Mouse (Mus musculus) limb, embryonic 10.5 days (tissue): ENCODE results near the gene Arhgap19. TPM values are rescaled to one million over a fixed set of nuclear protein-coding genes. Genes with fewer than 3 reads are reported as not detected.

Source experiments
- DNase-seq: peaks from one replicate; pipeline ENCODE4 v3.0.0-alpha.2; 2017; ENCODE audit warnings: low spot score
- H3K27ac ChIP-seq: fragments of 300-500 bp; sonication (generic); 2 replicates; pipeline ENCODE4 v1.5.1; 2016; ENCODE audit warnings: mild to moderate bottlenecking
- H3K27me3 ChIP-seq: fragments of 300-500 bp; sonication (generic); 2 replicates; pipeline ENCODE4 v1.6.1; 2016; ENCODE audit warnings: low read depth, mild to moderate bottlenecking; ENCODE audit not compliant: poor library complexity, severe bottlenecking
- H3K36me3 ChIP-seq: fragments of 300-500 bp; sonication (generic); 2 replicates; pipeline ENCODE4 v1.6.1; 2016; ENCODE audit warnings: mild to moderate bottlenecking, moderate library complexity
- H3K4me1 ChIP-seq: fragments of 300-500 bp; sonication (generic); 2 replicates; pipeline ENCODE4 v1.6.1; 2016
- H3K4me3 ChIP-seq: fragments of 300-500 bp; sonication (generic); 2 replicates; pipeline ENCODE4 v1.5.1; 2016; ENCODE audit warnings: mild to moderate bottlenecking, moderate library complexity
- H3K9me3 ChIP-seq: fragments of 300-500 bp; sonication (generic); replicated peaks from 2 replicates; pipeline ENCODE4 v1.6.1; 2016; ENCODE audit warnings: mild to moderate bottlenecking
- WGBS: fragments of 180-500 bp; shearing (Covaris S2); methylation state at CpG from one replicate; pipeline ENCODE4 v1.1.7; 2016; 5-methylcytosine and 5-hydroxymethylcytosine counted together
- polyA plus RNA-seq: library from polyadenylated mRNA; unstranded; fragments of >200 nt; fragmentation: Nextera tagmentation; extraction: Ambion mirVana; gene quantifications from 2 replicates; pipeline ENCODE4 v1.2.1, GENCODE M21; 2016

Gene Arhgap19
- polyA plus RNA-seq, 1 experiment from 2014 or later, result 47.1 TPM

GRCm38 (mm10) chr19:41805831-41806230 is 4.0 kb upstream of the Arhgap19 start:
- peaks cover 10% of the 10 kb centered on the region for H3K4me1 ChIP-seq
- no peaks in the 10 kb centered on the region for H3K36me3 ChIP-seq
- H3K27me3 ChIP-seq, result no peaks in the 10 kb centered on the region
- WGBS, result 90% methylated on average over 4 of the region's 4 CpGs
- DNase-seq, result no peak
- no peak overlapping the region for H3K4me3 ChIP-seq
- H3K9me3 ChIP-seq, result peaks cover 3% of the 10 kb centered on the region; the same call in 1 of the 2 replicates
- no peak overlapping the region for H3K27ac ChIP-seq

GRCm38 (mm10) chr19:41803322-41803721 is 1.5 kb upstream of the Arhgap19 start:
- no peak overlapping the region for H3K27ac ChIP-seq
- H3K27me3 ChIP-seq, result no peaks in the 10 kb centered on the region
- H3K9me3 ChIP-seq, result peaks cover 3% of the 10 kb centered on the region; the same call in 1 of the 2 replicates
- no peaks in the 10 kb centered on the region for H3K36me3 ChIP-seq
- WGBS, result 40% methylated on average over 7 of the region's 7 CpGs
- peaks cover 21% of the 10 kb centered on the region for H3K4me1 ChIP-seq
- DNase-seq, result no peak
- no peak overlapping the region for H3K4me3 ChIP-seq

- Histone ChIP-seq H3K36me3 (no peaks in the 10 kb centered on the region), H3K27me3 (no peaks in the 10 kb centered on the region), H3K27ac (peak overlapping the region; percentile 93), H3K4me3 (peak overlapping the region; percentile 87), H3K9me3 (peaks cover 3% of the 10 kb centered on the region; the same call in 1 of the 2 replicates), H3K4me1 (peaks cover 21% of the 10 kb centered on the region)
- 11% methylated on average over 26 of the region's 26 CpGs for WGBS
- no peak for DNase-seq
Observed at GRCm38 (mm10) chr19:41800986-41801741, 683 bp downstream of the Arhgap19 start.

- Histone ChIP-seq H3K27ac (no peak overlapping the region), H3K9me3 (no peaks in the 10 kb centered on the region), H3K27me3 (no peaks in the 10 kb centered on the region), H3K4me3 (peak overlapping the region; percentile 87), H3K4me1 (peaks cover 21% of the 10 kb centered on the region), H3K36me3 (no peaks in the 10 kb centered on the region)
- DNase-seq, result no peak
- 64% methylated on average over 6 of the region's 6 CpGs for whole genome bisulfite sequencing
Observed at GRCm38 (mm10) chr19:41800451-41800850, 1.4 kb downstream of the Arhgap19 start.

GRCm38 (mm10) chr19:41797536-41797935 is 4.3 kb downstream of the Arhgap19 start:
- Histone ChIP-seq H3K4me3 (no peak overlapping the region), H3K9me3 (no peaks in the 10 kb centered on the region), H3K4me1 (peaks cover 20% of the 10 kb centered on the region), H3K36me3 (no peaks in the 10 kb centered on the region), H3K27ac (no peak overlapping the region), H3K27me3 (no peaks in the 10 kb centered on the region)
- WGBS, result 93% methylated on average over 6 of the region's 6 CpGs
- DNase-seq, result no peak

- 87% methylated on average over 12 of the region's 12 CpGs for WGBS
Observed at GRCm38 (mm10) chr19:41796789-41797327, 5.0 kb downstream of the Arhgap19 start.

GRCm38 (mm10) chr19:41796148-41796760 is 5.6 kb downstream of the Arhgap19 start:
- peaks cover 15% of the 10 kb centered on the region for H3K4me1 ChIP-seq
- WGBS, result 88% methylated on average over 3 of the region's 3 CpGs
- H3K27me3 ChIP-seq, result no peaks in the 10 kb centered on the region
- DNase-seq, result no peak
- H3K27ac ChIP-seq, result no peak overlapping the region
- H3K4me3 ChIP-seq, result no peak overlapping the region
- no peaks in the 10 kb centered on the region for H3K9me3 ChIP-seq
- peaks cover 8% of the 10 kb centered on the region for H3K36me3 ChIP-seq

More at GRCm38 (mm10) chr19:41796789-41797327, 5.0 kb downstream of the Arhgap19 start:
- H3K36me3 ChIP-seq, result peaks cover 2% of the 10 kb centered on the region; the same call in 1 of the 2 replicates
- peaks cover 17% of the 10 kb centered on the region for H3K4me1 ChIP-seq
- H3K27ac ChIP-seq, result no peak overlapping the region
- H3K27me3 ChIP-seq, result no peaks in the 10 kb centered on the region
- H3K9me3 ChIP-seq, result no peaks in the 10 kb centered on the region
- no peak for DNase-seq
- H3K4me3 ChIP-seq, result no peak overlapping the region

- Histone ChIP-seq H3K27me3 (no peaks in the 10 kb centered on the region), H3K4me1 (peaks cover 2% of the 10 kb centered on the region), H3K27ac (no peak overlapping the region), H3K4me3 (no peak overlapping the region), H3K9me3 (no peaks in the 10 kb centered on the region), H3K36me3 (peaks cover 20% of the 10 kb centered on the region)
- 91% methylated on average over 6 of the region's 6 CpGs for WGBS
- no peak for DNase-seq
Observed at GRCm38 (mm10) chr19:41794901-41795300, 6.9 kb downstream of the Arhgap19 start.

- no peaks in the 10 kb centered on the region for H3K27me3 ChIP-seq
- H3K4me1 ChIP-seq, result no peaks in the 10 kb centered on the region
- H3K4me3 ChIP-seq, result no peak overlapping the region
- H3K36me3 ChIP-seq, result peaks cover 28% of the 10 kb centered on the region
- no peaks in the 10 kb centered on the region for H3K9me3 ChIP-seq
- H3K27ac ChIP-seq, result no peak overlapping the region
- DNase-seq, result no peak
Observed at GRCm38 (mm10) chr19:41794017-41794416, 7.8 kb downstream of the Arhgap19 start.

- Histone ChIP-seq H3K36me3 (peaks cover 33% of the 10 kb centered on the region), H3K4me1 (no peaks in the 10 kb centered on the region), H3K27me3 (no peaks in the 10 kb centered on the region), H3K27ac (no peak overlapping the region), H3K4me3 (no peak overlapping the region), H3K9me3 (no peaks in the 10 kb centered on the region)
- no peak for DNase-seq
- WGBS, result 83% methylated on average over 1 of the region's 1 CpGs
Observed at GRCm38 (mm10) chr19:41792934-41793486, 8.8 kb downstream of the Arhgap19 start.

- Histone ChIP-seq H3K4me1 (no peaks in the 10 kb centered on the region), H3K9me3 (no peaks in the 10 kb centered on the region), H3K27ac (no peak overlapping the region), H3K4me3 (no peak overlapping the region), H3K27me3 (no peaks in the 10 kb centered on the region), H3K36me3 (peaks cover 49% of the 10 kb centered on the region)
- DNase-seq, result no peak
- 95% methylated on average over 2 of the region's 2 CpGs for WGBS
Observed at GRCm38 (mm10) chr19:41791384-41791783, 10.5 kb downstream of the Arhgap19 start.

- Histone ChIP-seq H3K4me1 (no peaks in the 10 kb centered on the region), H3K27me3 (no peaks in the 10 kb centered on the region), H3K9me3 (no peaks in the 10 kb centered on the region), H3K4me3 (no peak overlapping the region), H3K36me3 (peaks cover 67% of the 10 kb centered on the region), H3K27ac (no peak overlapping the region)
- DNase-seq, result no peak
- WGBS, result 75% methylated on average over 10 of the region's 10 CpGs
Observed at GRCm38 (mm10) chr19:41789110-41789961, 12.5 kb downstream of the Arhgap19 start.
